Mouse (Mus musculus) left cerebral cortex, adult 11 months (tissue): Measurements from ENCODE around the gene Prkcg.

Source experiments
- DNase-seq: peaks from one replicate; pipeline ENCODE4 v3.0.0; 2022; ENCODE audit warnings: low spot score

Gene Prkcg

DNA sequence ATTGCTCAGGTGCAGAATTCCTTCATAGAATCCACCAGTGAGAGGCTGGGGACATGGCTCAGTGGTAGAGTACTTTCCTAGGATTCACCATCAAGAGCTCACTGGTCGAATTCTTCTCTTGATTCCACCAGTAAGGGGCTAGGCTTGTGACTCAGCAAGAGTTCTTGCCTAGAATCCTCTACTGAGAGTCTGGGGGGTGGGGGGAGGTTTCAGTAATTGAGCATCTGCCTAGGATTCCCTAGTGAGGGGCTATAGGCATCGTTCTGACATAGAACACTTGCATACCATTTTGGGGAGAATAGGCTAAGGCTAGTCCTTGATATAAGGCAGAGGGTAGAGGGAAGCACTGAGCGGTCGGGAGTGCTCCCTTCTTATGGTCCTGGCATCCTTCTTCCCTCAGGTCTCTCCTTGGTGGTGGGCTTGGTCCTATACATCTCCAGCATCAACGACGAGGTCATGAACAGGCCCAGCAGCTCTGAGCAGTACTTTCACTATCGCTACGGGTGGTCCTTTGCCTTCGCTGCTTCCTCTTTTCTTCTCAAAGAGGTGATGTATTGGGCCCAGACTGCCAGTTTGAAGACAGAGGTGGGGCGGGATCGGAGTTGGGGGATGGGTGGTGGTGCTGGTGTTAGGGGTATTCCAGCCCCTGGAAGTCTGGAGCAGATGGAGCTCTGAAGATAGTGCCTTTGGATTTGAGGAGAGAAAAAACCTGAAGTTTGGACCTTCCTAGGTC, 76.7 kb downstream of the Prkcg start:
- DNase-seq, result no peak

DNA sequence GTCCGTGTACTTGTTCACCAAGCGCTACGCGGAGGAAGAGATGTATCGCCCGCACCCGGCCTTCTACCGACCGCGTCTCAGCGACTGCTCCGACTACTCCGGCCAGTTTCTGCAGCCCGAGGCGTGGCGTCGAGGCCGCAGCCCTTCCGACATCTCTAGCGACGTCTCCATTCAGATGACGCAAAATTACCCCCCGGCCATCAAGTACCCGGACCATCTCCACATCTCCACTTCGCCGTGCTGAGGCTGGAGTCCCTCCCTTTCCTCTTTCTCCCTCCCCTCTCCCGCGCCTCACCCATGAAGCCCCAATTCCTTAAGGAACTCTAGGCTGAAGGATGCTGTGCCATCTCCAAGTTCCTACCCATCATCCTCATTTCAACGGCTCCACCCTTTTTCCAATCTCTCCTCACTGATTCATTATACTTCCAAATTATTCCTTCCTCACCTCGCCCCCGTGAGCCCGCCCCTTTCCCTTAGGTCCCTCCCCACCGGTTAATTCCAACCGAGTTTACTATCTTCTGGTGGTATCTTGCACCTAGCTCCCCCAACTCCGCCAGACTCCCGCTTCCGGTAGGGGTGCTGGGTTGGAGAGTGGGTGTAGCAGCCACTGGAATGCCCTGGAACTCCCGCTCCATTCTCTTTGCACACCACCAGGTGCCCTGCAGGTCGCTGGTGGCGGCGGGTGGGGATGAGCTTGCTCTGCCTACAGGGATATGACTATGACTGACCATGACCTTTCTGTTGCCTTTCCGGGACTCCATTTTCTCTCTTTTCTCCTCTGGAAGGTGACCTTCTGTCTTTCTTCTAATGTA, 77.9 kb downstream of the Prkcg start:
- no peak for DNase-seq

DNA sequence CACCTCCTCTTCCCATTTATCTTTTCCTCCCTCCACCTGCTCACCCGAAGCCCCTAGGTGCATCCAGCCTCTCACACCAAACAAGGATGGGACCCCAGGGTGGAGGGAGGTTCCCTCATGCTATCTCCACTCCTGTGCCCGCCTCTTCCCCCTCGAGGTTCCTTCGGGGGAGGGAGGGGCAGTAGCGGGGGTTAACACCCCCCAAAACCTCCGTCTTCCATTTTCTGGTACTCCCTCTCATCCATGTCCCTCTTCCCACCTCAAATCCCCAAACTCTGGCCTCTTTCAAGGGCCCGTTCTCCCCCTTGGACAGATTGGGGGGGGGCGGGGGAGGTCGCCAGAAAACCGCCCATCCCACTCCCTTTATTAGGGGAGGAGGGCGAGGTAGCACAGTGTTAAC, 78.6 kb downstream of the Prkcg start:
- no peak for DNase-seq

DNA sequence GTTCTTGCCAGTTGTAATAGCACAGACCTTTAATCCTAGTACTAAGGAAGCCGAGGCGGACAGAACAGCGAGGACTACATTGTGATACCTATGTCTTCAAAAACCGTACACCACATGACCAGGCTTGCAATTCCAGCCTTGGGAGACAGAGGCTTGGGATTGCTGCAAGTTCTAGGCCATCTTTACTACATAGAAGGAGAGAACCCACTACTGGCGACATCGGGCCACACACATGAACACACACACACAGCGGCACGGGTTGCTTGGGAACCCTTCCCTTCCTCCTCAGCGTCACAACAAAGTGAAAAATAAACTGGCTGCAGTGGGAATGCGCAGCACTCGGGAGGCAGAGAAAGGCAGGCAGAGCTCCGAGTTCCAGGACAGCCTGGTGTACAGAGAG, 79.3 kb downstream of the Prkcg start:
- no peak for DNase-seq

DNA sequence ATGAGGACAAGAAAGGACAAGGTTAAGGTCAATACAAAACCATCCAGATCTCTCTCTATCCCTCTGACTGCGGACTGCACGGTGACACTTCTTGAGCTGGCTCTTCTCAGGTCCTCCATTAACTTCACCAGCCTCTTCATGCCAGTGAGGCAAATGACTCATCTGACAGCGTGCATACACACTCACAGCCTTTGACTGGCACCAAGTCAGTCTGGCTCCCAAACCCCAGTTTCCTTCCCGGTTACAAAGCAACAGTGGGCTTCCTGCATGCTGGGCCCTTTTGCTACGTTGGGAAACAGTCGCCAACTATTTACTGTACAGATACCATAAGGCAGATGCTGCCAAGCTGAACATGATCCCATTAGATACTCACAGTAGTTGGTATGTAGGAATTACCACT, 80.2 kb downstream of the Prkcg start:
- no peak for DNase-seq

DNA sequence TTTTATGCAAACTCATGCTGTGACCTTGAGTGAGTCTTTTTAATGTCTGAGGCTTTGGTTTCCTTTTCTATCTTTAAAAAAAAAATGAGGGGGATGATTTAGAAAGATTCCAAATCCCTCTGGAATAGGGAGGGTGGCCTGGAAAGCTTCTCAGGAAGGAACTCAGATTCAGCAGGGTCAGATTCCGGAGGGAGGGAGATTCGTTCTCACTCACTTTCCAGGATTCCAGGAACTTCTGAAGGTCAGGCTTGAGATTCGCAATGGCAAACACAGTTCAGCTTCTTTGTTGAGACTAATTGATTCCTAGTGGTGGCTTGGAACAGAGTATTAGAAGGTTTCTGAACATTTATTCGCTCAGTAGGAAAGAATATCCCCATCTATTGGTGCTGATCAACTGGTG, 81.4 kb downstream of the Prkcg start:
- DNase-seq, result no peak

DNA sequence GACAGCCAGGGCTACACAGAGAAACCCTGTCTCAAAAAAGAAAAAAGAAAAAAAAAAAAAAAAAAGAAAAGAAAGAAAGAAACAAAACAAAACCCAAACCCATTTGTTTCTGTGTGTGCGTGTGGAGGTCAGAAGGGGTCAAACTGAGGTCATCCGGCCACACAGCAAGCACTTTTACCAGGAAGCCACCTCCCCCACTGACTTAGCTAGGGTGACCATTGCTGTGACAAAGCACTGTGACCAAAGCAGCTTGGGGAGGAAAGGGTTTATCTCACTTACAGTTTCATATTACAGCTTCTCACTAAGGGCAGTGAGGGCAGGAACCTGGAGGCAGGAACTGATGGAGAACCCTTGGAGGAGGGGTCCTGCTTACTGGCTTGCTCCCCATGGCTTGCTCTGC, 83.4 kb downstream of the Prkcg start:
- DNase-seq, result no peak

DNA sequence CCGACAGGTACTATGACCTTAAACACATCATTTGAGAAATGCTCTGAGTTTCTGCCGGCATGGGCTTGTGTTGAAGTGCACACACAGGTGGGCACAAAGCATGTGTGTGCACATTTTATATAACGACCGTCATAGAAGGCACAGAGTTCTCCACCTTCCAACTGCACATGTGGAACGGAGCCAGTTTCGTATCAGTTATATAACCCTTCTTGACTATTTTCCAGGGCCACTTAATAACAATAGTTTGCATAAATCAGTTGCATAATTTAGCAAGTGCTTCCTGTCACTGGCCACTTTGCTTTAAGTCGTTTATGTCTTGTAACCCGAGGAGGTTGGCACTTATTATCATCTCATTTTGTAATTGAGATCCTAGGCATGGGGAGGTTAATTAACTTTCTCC, 84.8 kb downstream of the Prkcg start:
- DNase-seq, result no peak

DNA sequence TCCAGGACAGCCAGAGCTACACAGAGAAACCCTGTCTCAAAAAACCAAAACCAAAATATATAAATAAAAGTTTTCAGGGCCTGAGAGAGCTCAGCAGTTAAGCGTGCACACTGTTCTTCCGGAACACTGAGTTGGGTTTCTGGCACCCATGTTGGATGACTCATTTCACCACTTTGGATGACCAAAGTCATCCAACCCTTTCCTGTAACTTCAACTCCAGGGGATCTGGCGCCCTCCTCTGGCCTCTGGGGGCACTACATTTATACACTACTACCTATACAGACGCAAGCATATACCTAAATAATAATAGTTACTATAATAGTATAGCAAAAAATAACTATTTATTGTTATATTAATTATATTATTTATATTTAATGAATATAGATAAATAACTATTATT, 87.9 kb downstream of the Prkcg start:
- DNase-seq, result no peak
